Mouse (Mus musculus) T-helper 2 cell (primary cell): ENCODE data around the gene Olfr9.
"Not testable (repeated sequence)": the region's sequence is repeated elsewhere in the genome, so short reads cannot be mapped to it uniquely, and the experiment has no call there.

Experiments used
- in situ Hi-C: fragments of 300-600 bp; cut with MboI, MseI; formaldehyde crosslinking; loops from one replicate; pipeline ENCODE4 v1.15.1; 2025; ENCODE audit warnings: high pct_unique_total_duplicates

Olfr9 gene

DNA sequence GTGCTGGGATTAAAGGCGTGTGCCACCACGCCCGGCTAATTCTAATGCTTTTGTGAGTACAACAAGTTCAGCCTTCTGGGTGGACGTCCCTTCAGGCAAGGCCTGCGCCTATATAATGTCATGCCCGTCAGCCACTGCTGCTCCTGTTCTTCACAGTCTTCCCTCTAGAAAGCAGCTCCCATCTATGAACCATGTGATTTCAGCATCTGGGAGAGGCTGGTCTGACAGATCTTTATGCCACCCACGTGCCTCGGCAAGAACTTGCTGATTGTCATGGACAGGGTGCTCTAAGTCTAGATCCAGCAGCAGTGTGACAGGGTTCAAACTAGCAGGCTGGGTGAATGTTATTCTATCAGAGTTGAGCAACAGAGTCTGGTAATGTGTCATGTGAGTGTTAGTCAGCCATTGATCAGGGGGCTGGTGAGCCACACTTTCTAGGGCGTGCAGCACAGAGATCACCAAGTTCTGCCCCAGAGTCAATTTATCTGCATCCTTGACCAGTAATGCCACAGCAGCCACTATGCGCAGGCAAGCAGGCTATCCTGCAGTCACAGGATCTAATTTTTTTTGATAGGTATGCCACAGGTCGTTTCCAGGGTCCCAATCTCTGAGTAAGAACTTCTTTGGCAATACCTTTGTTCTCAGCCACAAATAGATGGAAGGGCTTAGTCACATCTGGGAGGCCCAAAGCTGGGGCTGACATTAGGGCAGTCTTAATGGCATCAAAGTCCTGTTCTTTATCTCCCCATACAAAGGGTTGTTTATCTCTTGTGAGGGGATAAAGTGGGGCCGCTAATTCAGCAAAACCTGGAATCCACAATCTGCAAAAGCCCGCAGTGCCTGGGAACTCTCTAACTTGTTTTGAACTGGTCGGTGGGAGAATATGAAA is 15.0 kb downstream of the Olfr9 start:
- in situ Hi-C loops: no loop called here

DNA sequence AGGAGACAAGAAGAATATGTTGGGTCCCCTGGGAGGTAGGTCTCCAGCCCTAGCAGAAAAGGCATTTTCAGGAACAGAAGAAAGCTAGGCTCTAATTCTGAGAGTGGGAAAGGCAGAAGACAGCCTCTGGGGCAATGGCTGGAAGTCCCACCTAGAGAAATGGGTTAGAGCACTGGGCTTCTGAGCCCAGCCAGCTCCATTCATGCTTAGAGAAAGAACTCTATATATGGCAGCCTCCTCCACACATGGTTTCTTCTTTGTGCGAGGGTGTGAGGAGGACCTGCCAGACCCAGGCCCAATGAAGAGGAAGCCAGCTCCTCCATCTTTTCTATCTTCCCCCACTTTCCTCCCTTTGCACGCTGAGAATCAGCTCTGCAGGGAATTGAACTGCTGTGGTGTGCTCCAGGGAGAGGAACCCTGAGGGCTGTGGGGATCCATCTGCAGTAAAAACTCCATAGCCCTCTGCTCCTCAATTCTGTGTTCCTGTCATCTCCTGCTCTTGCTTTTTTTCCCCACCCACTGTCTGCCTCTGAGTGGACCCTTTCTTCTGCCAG is 21.1 kb downstream of the Olfr9 start, which contains the start of gene Olfr763:
Gene Olfr763, plus strand, starts transcription at position 504 of the 554 bp plus-strand sequence.
- in situ Hi-C loops: no loop called here

DNA sequence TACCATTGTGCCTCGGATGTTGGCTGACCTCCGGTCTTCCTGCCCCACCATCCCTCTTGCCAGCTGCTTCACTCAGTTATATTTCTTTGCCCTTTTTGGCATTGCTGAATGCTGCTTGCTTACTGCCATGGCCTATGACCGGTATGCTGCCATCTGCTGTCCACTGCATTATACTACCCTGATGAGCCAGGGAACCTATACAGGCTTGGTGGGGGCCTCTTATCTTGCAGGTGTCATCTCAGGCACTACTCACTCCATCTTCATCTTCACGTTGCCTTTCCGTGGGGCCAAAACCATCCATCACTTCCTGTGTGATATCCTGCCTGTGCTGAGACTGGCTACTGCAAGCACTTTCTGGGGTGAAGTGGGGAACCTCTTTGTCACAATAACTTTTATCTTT is 22.3 kb downstream of the Olfr9 start:
- in situ Hi-C loops: not testable (repeated sequence)

DNA sequence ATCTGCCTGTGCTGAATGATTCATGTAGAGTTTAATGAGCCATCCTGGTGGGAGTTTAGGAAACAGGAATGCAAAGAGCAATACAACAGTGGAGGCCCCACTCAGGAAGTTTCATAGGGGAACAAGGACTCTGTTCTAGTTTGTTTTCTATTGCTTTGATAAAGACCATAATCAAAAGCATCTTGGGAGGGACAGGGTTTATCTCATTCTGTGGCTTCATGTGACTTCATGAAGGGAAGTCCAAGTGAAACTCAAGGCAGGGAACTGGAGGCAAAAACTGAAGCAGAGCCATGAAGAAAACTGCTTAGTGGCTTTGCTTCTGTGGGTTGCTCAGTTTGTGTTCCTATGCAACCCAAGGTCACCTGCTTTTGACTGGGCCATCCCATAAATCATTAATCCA is 25.2 kb downstream of the Olfr9 start:
- in situ Hi-C loops: no loop called here

DNA sequence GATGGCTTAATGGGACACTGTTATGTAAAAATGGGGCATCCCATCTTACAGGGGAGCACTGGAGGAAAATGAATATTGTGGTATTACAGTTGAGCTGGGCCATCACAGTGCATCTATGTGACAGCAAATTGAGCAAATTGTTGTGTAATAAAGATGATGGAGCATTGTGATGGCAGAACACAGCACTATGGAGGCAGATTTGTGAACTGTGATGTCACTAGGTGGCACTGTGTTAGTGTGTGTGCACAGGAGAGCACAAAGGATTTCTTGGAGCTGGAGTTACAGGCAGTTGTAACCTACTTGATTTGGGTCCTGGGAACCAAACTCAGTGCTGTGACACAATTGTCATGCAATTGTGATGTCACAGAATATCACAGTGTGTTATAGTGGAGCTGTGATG is 34.1 kb downstream of the Olfr9 start:
- in situ Hi-C loops: loop anchor here (10.0 kb wide), 1 partner anchor 1081 kb away; no protein-coding TSS in a partner anchor

DNA sequence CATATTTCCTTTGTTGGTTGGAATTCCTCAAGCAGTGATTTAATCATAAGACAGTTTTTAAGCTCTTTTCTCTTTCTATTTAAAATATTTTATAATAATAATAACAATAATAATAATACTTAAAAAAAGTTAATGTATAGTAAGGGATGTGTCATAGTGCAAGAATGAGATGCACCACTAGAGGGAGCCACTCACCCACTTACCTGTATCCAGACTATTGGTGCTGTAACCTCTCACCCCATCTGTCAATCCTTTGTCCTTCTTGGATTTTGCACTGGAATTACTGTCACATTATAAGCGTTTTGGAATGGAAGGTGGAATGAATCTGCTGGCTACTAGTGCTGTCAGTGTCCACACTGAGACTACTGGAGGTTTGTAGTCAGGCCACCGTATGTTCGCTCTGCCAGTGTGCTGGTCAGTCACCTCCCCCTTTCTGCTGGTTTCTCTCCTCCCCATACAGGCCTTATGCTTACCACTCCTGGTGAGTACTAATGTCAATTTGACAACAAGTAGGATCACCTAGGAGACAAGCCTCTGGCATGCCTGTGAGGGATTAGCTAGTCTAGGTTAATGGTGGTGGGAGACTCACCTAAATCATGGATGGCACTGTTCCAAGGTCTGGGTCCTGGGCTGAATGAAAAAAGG is 36.9 kb downstream of the Olfr9 start:
- in situ Hi-C loops: loop anchor here (10.0 kb wide), 1 partner anchor 1079 kb away; no protein-coding TSS in a partner anchor

DNA sequence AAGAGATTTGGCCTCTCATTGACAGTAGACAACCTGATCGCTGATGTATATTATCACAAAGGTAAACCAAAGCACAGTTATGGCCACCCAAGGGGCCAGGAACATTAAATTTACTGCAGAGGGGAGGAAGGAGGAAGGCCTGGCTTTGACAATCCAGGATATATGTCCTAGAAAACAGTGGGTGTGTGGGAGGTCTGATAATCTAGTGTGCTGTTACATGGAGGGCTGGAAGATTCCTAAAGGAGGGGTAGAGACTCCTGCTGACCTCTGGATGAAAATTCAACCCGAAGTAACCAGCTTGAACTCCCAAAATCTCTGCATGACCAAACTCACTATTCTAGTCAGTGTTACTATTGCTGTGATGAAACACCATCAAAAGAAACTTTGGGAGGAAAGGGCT is 39.1 kb downstream of the Olfr9 start:
- in situ Hi-C loops: loop anchor here (10.0 kb wide), 1 partner anchor 1076 kb away; no protein-coding TSS in a partner anchor

DNA sequence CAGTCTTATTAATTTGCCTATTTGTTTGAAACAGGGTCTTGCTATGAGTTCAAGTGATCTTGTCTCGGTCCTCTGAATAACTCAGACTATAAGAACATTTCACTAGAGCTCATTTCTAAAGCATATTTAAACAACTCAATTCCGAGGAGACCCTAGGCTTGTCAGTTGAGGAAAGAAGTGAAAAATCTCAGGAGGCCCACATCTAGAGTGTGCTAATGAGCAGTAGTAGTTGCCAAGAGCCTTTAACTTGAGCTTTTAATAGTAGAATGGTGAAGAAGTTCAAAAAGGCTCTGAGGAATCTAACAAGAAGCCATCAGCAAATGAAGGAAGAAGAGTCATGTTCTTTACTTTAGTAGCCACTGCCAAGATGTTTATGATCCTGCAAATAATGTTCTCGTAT is 50.6 kb downstream of the Olfr9 start, which contains the start of gene Olfr764-ps1:
Gene Olfr764-ps1, minus strand, starts transcription at position 101 of the 400 bp plus-strand sequence.
- in situ Hi-C loops: no loop called here
